Mouse (Mus musculus) embryonic facial prominence, embryonic 11.5 days (tissue): ENCODE data around the gene Gm4894. TPM values are rescaled to one million over a fixed set of nuclear protein-coding genes. Genes with fewer than 3 reads are reported as not detected.

Source experiments
- ATAC-seq: fragments of 200-750 bp; cut with Nextera tagmentation; replicated peaks from 2 replicates; pipeline ENCODE4 v1.8.0; 2017; ENCODE audit warnings: low read depth; ENCODE audit not compliant: insufficient number of reproducible peaks, low FRiP score, low TSS enrichment
- DNase-seq: peaks from one replicate; pipeline ENCODE4 v3.0.0-alpha.2; 2015; ENCODE audit warnings: low spot score
- H3K27ac ChIP-seq: fragments of 300-500 bp; sonication (generic); replicated peaks from 2 replicates; pipeline ENCODE4 v1.5.1; 2014; ENCODE audit warnings: mild to moderate bottlenecking, low read depth, low read length, control low read depth
- H3K27me3 ChIP-seq: fragments of 300-500 bp; sonication (generic); 2 replicates; pipeline ENCODE4 v1.6.1; 2014; ENCODE audit warnings: mild to moderate bottlenecking, low read length, moderate library complexity, mixed read lengths; ENCODE audit not compliant: control insufficient read depth, insufficient read depth
- H3K36me3 ChIP-seq: fragments of 300-500 bp; sonication (generic); replicated peaks from 2 replicates; pipeline ENCODE4 v1.6.1; 2014; ENCODE audit warnings: low read depth, mild to moderate bottlenecking, low read length, moderate library complexity, mixed read lengths; ENCODE audit not compliant: control insufficient read depth, insufficient read depth
- H3K4me1 ChIP-seq: fragments of 300-500 bp; sonication (generic); 2 replicates; pipeline ENCODE4 v1.6.1; 2014; ENCODE audit warnings: low read length, mixed read lengths; ENCODE audit not compliant: control insufficient read depth, insufficient read depth
- H3K4me2 ChIP-seq: fragments of 300-500 bp; sonication (generic); 2 replicates; pipeline ENCODE4 v1.6.1; 2014; ENCODE audit warnings: low read depth, mild to moderate bottlenecking, control low read depth, low read length, moderate library complexity
- H3K4me3 ChIP-seq: fragments of 300-500 bp; sonication (generic); 2 replicates; pipeline ENCODE4 v1.5.1; 2014; ENCODE audit warnings: low read depth, low read length, control low read depth
- H3K9ac ChIP-seq: fragments of 300-500 bp; sonication (generic); replicated peaks from 2 replicates; pipeline ENCODE4 v1.6.1; 2014; ENCODE audit warnings: mild to moderate bottlenecking, control low read depth, low read length
- H3K9me3 ChIP-seq: fragments of 300-500 bp; sonication (generic); replicated peaks from 2 replicates; pipeline ENCODE4 v1.6.1; 2016; ENCODE audit warnings: mild to moderate bottlenecking, low read length, inconsistent platforms, mixed read lengths; ENCODE audit not compliant: control insufficient read depth
- WGBS: fragments of 180-500 bp; shearing (Covaris S2); extraction: QIAGEN DNeasy Blood & Tissue Kit; methylation state at CpG from one replicate; pipeline ENCODE4 v1.1.7; 2014; 5-methylcytosine and 5-hydroxymethylcytosine counted together
- polyA plus RNA-seq: library from polyadenylated mRNA; unstranded; fragments of >200 nt; fragmentation: Nextera tagmentation; extraction: Ambion mirVana; gene quantifications from 2 replicates; pipeline ENCODE4 v1.2.1, GENCODE M21; 2014

Gene Gm4894
- polyA plus RNA-seq, 1 experiment from 2014 or later, result not detected

- Histone ChIP-seq H3K36me3 (no peaks in the 10 kb centered on the region), H3K9me3 (no peaks in the 10 kb centered on the region), H3K4me2 (no peak overlapping the region), H3K27ac (no peak overlapping the region), H3K4me3 (no peak overlapping the region), H3K9ac (no peak overlapping the region), H3K27me3 (no peaks in the 10 kb centered on the region), H3K4me1 (no peaks in the 10 kb centered on the region)
- 33% methylated on average over 7 of the region's 7 CpGs for WGBS
- ATAC-seq (no peak), DNase-seq (peak; percentile 65)
These were observed 3.5 kb upstream of the Gm4894 start for GRCm38 (mm10) chr9:49246839-49247238.

- WGBS, result 61% methylated on average over 7 of the region's 7 CpGs
- H3K9me3 ChIP-seq, result no peaks in the 10 kb centered on the region
- no peak overlapping the region for H3K4me3 ChIP-seq
- no peak overlapping the region for H3K9ac ChIP-seq
- H3K27me3 ChIP-seq, result no peaks in the 10 kb centered on the region
- H3K4me2 ChIP-seq, result no peak overlapping the region
- H3K36me3 ChIP-seq, result no peaks in the 10 kb centered on the region
- DNase-seq (no peak), ATAC-seq (no peak)
- H3K4me1 ChIP-seq, result no peaks in the 10 kb centered on the region
- no peak overlapping the region for H3K27ac ChIP-seq
These were observed 18.6 kb downstream of the Gm4894 start for GRCm38 (mm10) chr9:49268949-49269348.

- WGBS, result 30% methylated on average over 7 of the region's 7 CpGs
- Histone ChIP-seq H3K36me3 (no peaks in the 10 kb centered on the region), H3K4me1 (no peaks in the 10 kb centered on the region), H3K27me3 (no peaks in the 10 kb centered on the region), H3K27ac (no peak overlapping the region), H3K9ac (no peak overlapping the region), H3K4me2 (no peak overlapping the region), H3K9me3 (no peaks in the 10 kb centered on the region), H3K4me3 (no peak overlapping the region)
- ATAC-seq (no peak), DNase-seq (peak; percentile 4)
These were observed 23.2 kb downstream of the Gm4894 start for GRCm38 (mm10) chr9:49273566-49273965.

- no peak overlapping the region for H3K4me3 ChIP-seq
- DNase-seq (no peak), ATAC-seq (no peak)
- no peaks in the 10 kb centered on the region for H3K27me3 ChIP-seq
- H3K36me3 ChIP-seq, result no peaks in the 10 kb centered on the region
- WGBS, result 72% methylated on average over 4 of the region's 4 CpGs
- no peak overlapping the region for H3K27ac ChIP-seq
- H3K4me1 ChIP-seq, result no peaks in the 10 kb centered on the region
- H3K4me2 ChIP-seq, result no peak overlapping the region
- no peak overlapping the region for H3K9ac ChIP-seq
- H3K9me3 ChIP-seq, result no peaks in the 10 kb centered on the region
These were observed 25.6 kb downstream of the Gm4894 start for GRCm38 (mm10) chr9:49275976-49276375.

- H3K4me1 ChIP-seq, result no peaks in the 10 kb centered on the region
- H3K9ac ChIP-seq, result no peak overlapping the region
- no peak for ATAC-seq
- H3K36me3 ChIP-seq, result no peaks in the 10 kb centered on the region
- H3K4me3 ChIP-seq, result no peak overlapping the region
- DNase-seq, result no peak
- H3K27ac ChIP-seq, result no peak overlapping the region
- WGBS, result 85% methylated on average over 11 of the region's 11 CpGs
- no peaks in the 10 kb centered on the region for H3K9me3 ChIP-seq
- H3K27me3 ChIP-seq, result no peaks in the 10 kb centered on the region
- no peak overlapping the region for H3K4me2 ChIP-seq
These were observed 26.4 kb downstream of the Gm4894 start for GRCm38 (mm10) chr9:49276542-49277334.

- no peak for DNase-seq
- Histone ChIP-seq H3K9me3 (no peaks in the 10 kb centered on the region), H3K36me3 (no peaks in the 10 kb centered on the region), H3K4me1 (no peaks in the 10 kb centered on the region), H3K9ac (no peak overlapping the region), H3K4me2 (no peak overlapping the region), H3K27ac (no peak overlapping the region), H3K4me3 (no peak overlapping the region), H3K27me3 (no peaks in the 10 kb centered on the region)
- WGBS, result 74% methylated on average over 1 of the region's 1 CpGs
- no peak for ATAC-seq
These were observed 44.8 kb downstream of the Gm4894 start for GRCm38 (mm10) chr9:49295101-49295500.

GRCm38 (mm10) chr9:49307576-49307975 lies 57.2 kb downstream of the Gm4894 start:
- 68% methylated on average over 3 of the region's 3 CpGs for WGBS
- no peak overlapping the region for H3K9ac ChIP-seq
- ATAC-seq (no peak), DNase-seq (no peak)
- no peaks in the 10 kb centered on the region for H3K4me1 ChIP-seq
- no peaks in the 10 kb centered on the region for H3K9me3 ChIP-seq
- no peak overlapping the region for H3K27ac ChIP-seq
- H3K27me3 ChIP-seq, result no peaks in the 10 kb centered on the region
- no peaks in the 10 kb centered on the region for H3K36me3 ChIP-seq
- no peak overlapping the region for H3K4me3 ChIP-seq
- no peak overlapping the region for H3K4me2 ChIP-seq

GRCm38 (mm10) chr9:49310821-49311220 lies 60.5 kb downstream of the Gm4894 start:
- WGBS, result 70% methylated on average over 4 of the region's 4 CpGs

More at GRCm38 (mm10) chr9:49310821-49311220, 60.5 kb downstream of the Gm4894 start:
- no peak overlapping the region for H3K27ac ChIP-seq
- no peaks in the 10 kb centered on the region for H3K36me3 ChIP-seq
- H3K4me1 ChIP-seq, result no peaks in the 10 kb centered on the region
- H3K9ac ChIP-seq, result no peak overlapping the region
- H3K4me3 ChIP-seq, result no peak overlapping the region
- DNase-seq, result no peak
- H3K4me2 ChIP-seq, result no peak overlapping the region
- no peaks in the 10 kb centered on the region for H3K9me3 ChIP-seq
- H3K27me3 ChIP-seq, result no peaks in the 10 kb centered on the region
- ATAC-seq, result no peak
